Mouse (Mus musculus) frontal cortex, adult 2 months (tissue): ENCODE measurements at regions not wholly inside any gene's neighbourhood (a gene's known extent, or its start where the extent isn't known, plus 50 kb on each side); places are given as distances from the start of the nearest gene placed in this dataset.

Experiments used
- DNase-seq, 2 experiments: peaks; one replicate each; pipeline ENCODE4 v3.0.0; 2022; ENCODE audit warnings: low spot score in 1 of 2; ENCODE audit errors: extremely low spot score in 1 of 2

- no peak for DNase-seq
These were observed 444.0 kb downstream of the Slc16a7 start for GRCm38 (mm10) chr10:124945257-124945656.

- DNase-seq: no peak
These were observed 447.1 kb downstream of the Slc16a7 start for GRCm38 (mm10) chr10:124942214-124942613.

- no peak for DNase-seq
These were observed 462.0 kb downstream of the Slc16a7 start for GRCm38 (mm10) chr10:124927218-124927617.

GRCm38 (mm10) chr10:124900044-124900443 is 489.2 kb downstream of the Slc16a7 start:
- DNase-seq: peak; percentile 2 to 26

- no peak for DNase-seq
These were observed 510.7 kb downstream of the Slc16a7 start for GRCm38 (mm10) chr10:124878525-124878924.

- no peak for DNase-seq
These were observed 511.6 kb downstream of the Slc16a7 start for GRCm38 (mm10) chr10:124877706-124878105.

GRCm38 (mm10) chr10:124872211-124872610 is 517.1 kb downstream of the Slc16a7 start:
- no peak for DNase-seq

GRCm38 (mm10) chr10:124842546-124843113 is 546.6 kb downstream of the Slc16a7 start:
- no peak for DNase-seq

GRCm38 (mm10) chr10:124833930-124834329 is 555.3 kb downstream of the Slc16a7 start:
- DNase-seq: no peak

GRCm38 (mm10) chr10:124803997-124804614 is 585.2 kb downstream of the Slc16a7 start:
- no peak for DNase-seq
